Mouse (Mus musculus) MEL (cell line): Measurements from ENCODE around the gene Kcns3. TPM values are rescaled to one million over a fixed set of nuclear protein-coding genes. Genes with fewer than 3 reads are reported as not detected.

Source experiments
- DNase-seq: peaks from one replicate; pipeline ENCODE4 v3.0.0; 2011; ENCODE audit warnings: low read depth, low spot score
- H3K27ac ChIP-seq: 2 replicates; pipeline ENCODE4 v1.5.1; 2012; ENCODE audit warnings: low read depth, mild to moderate bottlenecking, control low read depth, low read length, moderate library complexity; ENCODE audit not compliant: control insufficient read depth
- H3K27me3 ChIP-seq, 2 experiments: fragments of 150-350 bp in 1 of 2; sonication (generic) in 1 of 2; 2 replicates each; pipeline ENCODE4 v1.6.1; 2012; ENCODE audit warnings: low read length in 2 of 2, mild to moderate bottlenecking in 2 of 2, improper control_type of control experiment in 1 of 2, moderate library complexity in 1 of 2; ENCODE audit not compliant: insufficient read depth in 2 of 2, control insufficient read depth in 1 of 2
- H3K36me3 ChIP-seq, 2 experiments: 2 replicates each; pipeline ENCODE4 v1.6.1; 2012 to 2014; ENCODE audit warnings: low read length in 2 of 2, improper control_type of control experiment in 1 of 2, inconsistent platforms in 1 of 2, mild to moderate bottlenecking in 1 of 2; ENCODE audit not compliant: insufficient read depth in 2 of 2, control insufficient read depth in 1 of 2
- H3K4me1 ChIP-seq, 2 experiments: fragments of 150-350 bp in 1 of 2; sonication (generic) in 1 of 2; 2 replicates each; pipeline ENCODE4 v1.6.1; 2012; ENCODE audit warnings: low read length in 2 of 2, improper control_type of control experiment in 1 of 2, mild to moderate bottlenecking in 1 of 2; ENCODE audit not compliant: insufficient read depth in 2 of 2, control insufficient read depth in 1 of 2
- H3K4me3 ChIP-seq, 2 experiments: fragments of 150-350 bp in 1 of 2; sonication (generic) in 1 of 2; 2 replicates each; pipeline ENCODE4 v1.5.1; 2012; ENCODE audit warnings: low read depth in 2 of 2, low read length in 2 of 2, mild to moderate bottlenecking in 2 of 2, moderate library complexity in 2 of 2, control low read depth in 1 of 2, improper control_type of control experiment in 1 of 2; ENCODE audit not compliant: control insufficient read depth in 1 of 2, insufficient read depth in 1 of 2
- H3K79me2 ChIP-seq: 2 replicates; pipeline ENCODE4 v1.6.1; 2012; ENCODE audit warnings: mild to moderate bottlenecking, low read length, moderate library complexity; ENCODE audit not compliant: control insufficient read depth, poor library complexity, insufficient read depth
- H3K9ac ChIP-seq: 2 replicates; pipeline ENCODE4 v1.6.1; 2012; ENCODE audit warnings: low read depth, mild to moderate bottlenecking, control low read depth, low read length, moderate library complexity; ENCODE audit not compliant: control insufficient read depth, poor library complexity, severe bottlenecking
- H3K9me3 ChIP-seq: fragments of 150-350 bp; sonication (generic); replicated peaks from 2 replicates; pipeline ENCODE4 v1.6.1; 2012; ENCODE audit warnings: mild to moderate bottlenecking, low read length, improper control_type of control experiment, moderate library complexity; ENCODE audit not compliant: insufficient read depth
- BHLHE40 ChIP-seq: IDR thresholded peaks from 2 replicates; pipeline ENCODE4 v1.6.1; 2012; ENCODE audit warnings: low read depth, mild to moderate bottlenecking, inconsistent platforms, low read length, improper control_type of control experiment, borderline replicate concordance
- CHD2 ChIP-seq: IDR thresholded peaks from 2 replicates; pipeline ENCODE4 v1.6.1; 2011; ENCODE audit warnings: low read length, improper control_type of control experiment
- E2F4 ChIP-seq: IDR thresholded peaks from 2 replicates; pipeline ENCODE4 v1.6.1; 2011; ENCODE audit warnings: low read depth, low read length, improper control_type of control experiment, borderline replicate concordance
- EP300 ChIP-seq, 2 experiments: IDR thresholded peaks; 2 replicates each; pipeline ENCODE4 v1.6.1; 2011; ENCODE audit warnings: improper control_type of control experiment in 2 of 2, low read length in 2 of 2, low read depth in 1 of 2, mild to moderate bottlenecking in 1 of 2
- GATA1 ChIP-seq: IDR thresholded peaks from 2 replicates; pipeline ENCODE4 v1.6.1; 2011; ENCODE audit warnings: low read depth, low read length, improper control_type of control experiment
- JUND ChIP-seq: IDR thresholded peaks from 2 replicates; pipeline ENCODE4 v1.6.1; 2011; ENCODE audit warnings: low read depth, mild to moderate bottlenecking, improper control_type of control experiment, low read length
- KAT2A ChIP-seq: conservative IDR thresholded peaks from 2 replicates; pipeline ENCODE4 v1.6.1; 2012; ENCODE audit warnings: low read depth, low read length, improper control_type of control experiment, inconsistent platforms
- MAZ ChIP-seq: IDR thresholded peaks from 2 replicates; pipeline ENCODE4 v1.6.1; 2012; ENCODE audit warnings: low read depth, mild to moderate bottlenecking, inconsistent platforms, low read length, improper control_type of control experiment
- MEF2A ChIP-seq: IDR thresholded peaks from 2 replicates; pipeline ENCODE4 v1.6.1; 2014; ENCODE audit warnings: low read depth, mild to moderate bottlenecking, inconsistent platforms, low read length, improper control_type of control experiment; ENCODE audit not compliant: poor library complexity, insufficient replicate concordance, severe bottlenecking; ENCODE audit errors: extremely low read depth
- MYC ChIP-seq: IDR thresholded peaks from 2 replicates; pipeline ENCODE4 v1.6.1; 2011; ENCODE audit warnings: low read depth, mild to moderate bottlenecking, low read length, improper control_type of control experiment, moderate library complexity
- NRF1 ChIP-seq: IDR thresholded peaks from 2 replicates; pipeline ENCODE4 v1.6.1; 2014; ENCODE audit warnings: low read depth, mild to moderate bottlenecking, inconsistent platforms, low read length, improper control_type of control experiment, moderate library complexity; ENCODE audit not compliant: poor library complexity, insufficient read depth, severe bottlenecking
- POLR2AphosphoS5 ChIP-seq: IDR thresholded peaks from 2 replicates; pipeline ENCODE4 v1.6.1; 2012; ENCODE audit warnings: low read depth, borderline replicate concordance, mild to moderate bottlenecking, inconsistent platforms, low read length, moderate library complexity, mixed read lengths
- TAL1 ChIP-seq: IDR thresholded peaks from 2 replicates; pipeline ENCODE4 v1.6.1; 2012; ENCODE audit warnings: mild to moderate bottlenecking, inconsistent platforms, low read length, moderate library complexity, mixed read lengths
- TCF12 ChIP-seq: IDR thresholded peaks from 2 replicates; pipeline ENCODE4 v1.6.1; 2014; ENCODE audit warnings: low read depth, mild to moderate bottlenecking, inconsistent platforms, low read length, improper control_type of control experiment, moderate library complexity
- USF1 ChIP-seq: IDR thresholded peaks from 2 replicates; pipeline ENCODE4 v1.6.1; 2014; ENCODE audit warnings: low read depth, mild to moderate bottlenecking, inconsistent platforms, low read length, improper control_type of control experiment, moderate library complexity
- USF2 ChIP-seq, 2 experiments: IDR thresholded peaks; 2 replicates each; pipeline ENCODE4 v1.6.1; 2011 to 2012; ENCODE audit warnings: improper control_type of control experiment in 2 of 2, low read length in 2 of 2, borderline replicate concordance in 1 of 2, inconsistent platforms in 1 of 2, low read depth in 1 of 2, mild to moderate bottlenecking in 1 of 2; ENCODE audit not compliant: insufficient read depth in 1 of 2
- ZC3H11A ChIP-seq: IDR thresholded peaks from 2 replicates; pipeline ENCODE4 v1.6.1; 2012; ENCODE audit warnings: low read depth, mild to moderate bottlenecking, inconsistent platforms, low read length, improper control_type of control experiment
- ZKSCAN1 ChIP-seq: IDR thresholded peaks from 2 replicates; pipeline ENCODE4 v1.6.1; 2012; ENCODE audit warnings: low read depth, mild to moderate bottlenecking, inconsistent platforms, low read length, improper control_type of control experiment, moderate library complexity
- ZMIZ1 ChIP-seq: IDR thresholded peaks from 2 replicates; pipeline ENCODE4 v1.6.1; 2012; ENCODE audit warnings: low read depth, mild to moderate bottlenecking, inconsistent platforms, low read length, improper control_type of control experiment, moderate library complexity
- ZNF384 ChIP-seq: IDR thresholded peaks from 2 replicates; pipeline ENCODE4 v1.6.1; 2012; ENCODE audit warnings: low read depth, mild to moderate bottlenecking, inconsistent platforms, low read length, improper control_type of control experiment
- polyA plus RNA-seq, 2 experiments: library from polyadenylated mRNA; stranded (reverse) in 1 of 2; unstranded in 1 of 2; fragments of >175 nt in 1 of 2; fragments of >200 nt in 1 of 2; gene quantifications; 2 replicates each; pipeline versions ENCODE4 v1.2.1 to v1.2.4; 2012; ENCODE audit warnings: low replicate concordance in 2 of 2, low read depth in 1 of 2; ENCODE audit not compliant: insufficient read length in 2 of 2, insufficient read depth in 1 of 2, missing spikeins in 1 of 2
- total RNA-seq: library from RNA; depleted of rRNA; stranded (reverse); fragments of 300-350 nt; gene quantifications from 2 replicates; pipeline ENCODE4 v1.2.3, GENCODE M21; 2012; rRNA removed

Gene Kcns3
- not detected in 2 replicates for total RNA-seq
- polyA plus RNA-seq, result not detected

DNA sequence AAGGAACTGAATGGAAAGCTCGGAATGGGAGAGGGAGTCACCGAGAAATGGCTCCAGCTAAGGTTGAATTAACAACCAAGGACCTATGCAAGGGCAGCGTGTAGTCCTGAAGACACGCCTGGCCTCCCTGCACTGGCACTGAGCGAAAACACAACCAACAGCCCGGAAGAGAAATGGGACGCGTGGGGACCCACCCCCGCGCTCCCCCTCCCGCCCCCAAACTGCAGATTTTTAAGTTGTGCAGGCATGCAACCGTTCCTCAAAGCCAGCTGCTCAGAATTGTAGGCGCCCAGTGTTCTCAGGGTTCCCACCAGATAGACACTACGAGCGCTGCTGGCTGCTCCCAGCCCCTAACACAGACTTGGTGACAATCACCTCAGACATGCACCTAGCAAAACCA is at the start of gene Kcns3:
Kcns3 (minus strand) TSS at position 42 of the 400 bp plus-strand sequence.
- Histone ChIP-seq H3K79me2 (no peaks in the 10 kb centered on the region), H3K27ac (no peak within 1 kb of the TSS), H3K9ac (no peak within 1 kb of the TSS), H3K36me3 (no peaks in the 10 kb centered on the region), H3K9me3 (no peaks in the 10 kb centered on the region), H3K4me3 (no peak within 1 kb of the TSS), H3K4me1 (no peaks in the 10 kb centered on the region), H3K27me3 (no peaks in the 10 kb centered on the region)
- no peak for DNase-seq
- TF ChIP-seq KAT2A, result no peak
- TF ChIP-seq GATA1, result no peak
- no peak for TF ChIP-seq TCF12
- no peak for TF ChIP-seq ZNF384
- TF ChIP-seq CHD2, result no peak

DNA sequence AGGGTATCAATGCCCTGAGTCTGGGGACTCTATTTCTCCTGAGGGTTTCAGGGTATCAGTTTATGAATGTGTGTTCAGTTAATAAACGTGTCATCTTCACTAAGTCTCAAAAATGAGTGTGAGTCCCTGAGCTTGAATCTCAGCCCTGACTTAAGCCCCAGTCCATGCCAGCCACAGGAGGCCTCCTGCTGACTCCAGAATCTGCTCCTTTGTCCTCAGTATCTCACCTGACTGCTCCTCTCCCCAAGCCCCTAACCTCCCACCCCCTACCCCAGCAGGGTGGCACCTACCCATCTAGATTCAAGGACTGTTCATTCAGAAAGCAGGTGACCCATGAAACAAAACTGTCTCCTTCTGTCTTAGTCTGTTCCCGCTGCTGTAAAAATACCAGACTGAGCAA is 47.7 kb upstream of the Kcns3 start:
- Histone ChIP-seq H3K27ac (no peak overlapping the region), H3K4me3 (no peak overlapping the region), H3K9me3 (no peaks in the 10 kb centered on the region), H3K36me3 (no peaks in the 10 kb centered on the region), H3K79me2 (no peaks in the 10 kb centered on the region), H3K27me3 (no peaks in the 10 kb centered on the region), H3K4me1 (no peaks in the 10 kb centered on the region), H3K9ac (no peak overlapping the region)
- DNase-seq, result no peak
- no peak for TF ChIP-seq GATA1
- no peak for TF ChIP-seq TCF12
- no peak for TF ChIP-seq USF2 (IDR thresholded peaks at IDR 0.05; ENCODE audit: borderline replicate concordance in 1 of 2, insufficient read depth in 1 of 2, low read depth in 1 of 2, low read length in 2 of 2)

GRCm38 (mm10) chr12:11198026-11198425 is 47.2 kb upstream of the Kcns3 start:
- H3K4me3 ChIP-seq, result no peak overlapping the region
- DNase-seq, result peak; percentile 13
- no peaks in the 10 kb centered on the region for H3K79me2 ChIP-seq
- H3K9ac ChIP-seq, result no peak overlapping the region
- no peaks in the 10 kb centered on the region for H3K27me3 ChIP-seq
- TF ChIP-seq E2F4 (no peak), GATA1 (no peak), TAL1 (no peak)
- no peak overlapping the region for H3K27ac ChIP-seq
- H3K4me1 ChIP-seq, result no peaks in the 10 kb centered on the region
- H3K36me3 ChIP-seq, result no peaks in the 10 kb centered on the region
- H3K9me3 ChIP-seq, result no peaks in the 10 kb centered on the region

DNA sequence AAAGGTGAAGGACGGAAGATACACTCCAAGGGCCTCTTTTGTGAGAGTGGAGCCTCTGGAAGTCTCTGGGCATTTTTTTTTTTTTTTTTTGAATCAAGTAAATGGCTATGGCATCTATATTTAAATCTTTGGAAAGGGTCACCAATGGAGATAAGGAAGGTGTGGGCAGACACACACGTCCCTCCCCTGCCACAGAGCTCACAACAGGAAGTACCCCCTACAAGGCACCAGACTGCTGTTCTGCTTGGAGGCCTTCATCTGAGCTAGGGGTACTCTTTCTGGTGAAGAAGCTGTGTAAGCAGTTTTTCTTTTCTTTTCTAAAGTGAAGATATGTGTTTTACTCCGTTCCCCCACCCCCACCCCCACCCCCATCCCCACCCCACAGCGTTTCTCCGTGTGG is 46.0 kb upstream of the Kcns3 start:
- H3K79me2 ChIP-seq, result no peaks in the 10 kb centered on the region
- H3K4me3 ChIP-seq, result no peak overlapping the region
- no peaks in the 10 kb centered on the region for H3K4me1 ChIP-seq
- no peak overlapping the region for H3K27ac ChIP-seq
- H3K36me3 ChIP-seq, result no peaks in the 10 kb centered on the region
- H3K9ac ChIP-seq, result no peak overlapping the region
- no peaks in the 10 kb centered on the region for H3K27me3 ChIP-seq
- H3K9me3 ChIP-seq, result no peaks in the 10 kb centered on the region
- no peak for DNase-seq
- TF ChIP-seq MAZ, result no peak
- no peak for TF ChIP-seq BHLHE40
- no peak for TF ChIP-seq ZKSCAN1
- TF ChIP-seq JUND, result no peak
- no peak for TF ChIP-seq EP300 (IDR thresholded peaks at IDR 0.05; ENCODE audit: low read depth in 1 of 2, low read length in 2 of 2)
- TF ChIP-seq POLR2AphosphoS5, result no peak
- no peak for TF ChIP-seq USF1
- TF ChIP-seq MEF2A, result no peak
- TF ChIP-seq MYC, result no peak
- TF ChIP-seq ZMIZ1, result no peak
- no peak for TF ChIP-seq NRF1
- TF ChIP-seq E2F4, result no peak
- TF ChIP-seq ZC3H11A, result no peak
